Mouse (Mus musculus) cerebellum, adult 2 months (tissue): Measurements from ENCODE around the gene Pafah2. TPM values are rescaled to one million over a fixed set of nuclear protein-coding genes. Genes with fewer than 3 reads are reported as not detected.

Source experiments
- DNase-seq, 2 experiments: peaks; one replicate each; pipeline ENCODE4 v3.0.0; 2021
- H3K27ac ChIP-seq: fragments of 200-500 bp; 2 replicates; pipeline ENCODE4 v1.5.1; 2012; ENCODE audit warnings: low read length, control low read depth, inconsistent platforms; ENCODE audit not compliant: insufficient read depth
- H3K27me3 ChIP-seq: fragments of 200-500 bp; 2 replicates; pipeline ENCODE4 v1.6.1; 2012; ENCODE audit warnings: inconsistent platforms, mild to moderate bottlenecking, low read length, moderate library complexity; ENCODE audit not compliant: control insufficient read depth, insufficient read depth
- H3K4me1 ChIP-seq: fragments of 200-500 bp; 2 replicates; pipeline ENCODE4 v1.6.1; 2011; ENCODE audit warnings: low read length; ENCODE audit not compliant: control insufficient read depth, insufficient read depth
- H3K4me3 ChIP-seq: fragments of 200-500 bp; replicated peaks from 2 replicates; pipeline ENCODE3; 2011; ENCODE audit warnings: mild to moderate bottlenecking, low read depth, low read length, control low read depth; ENCODE audit not compliant: insufficient read depth
- CTCF ChIP-seq: fragments of 200-500 bp; IDR thresholded peaks from 2 replicates; pipeline ENCODE4 v1.5.1; 2011; ENCODE audit warnings: low read depth, mild to moderate bottlenecking, control low read depth, low read length, moderate library complexity, borderline replicate concordance; ENCODE audit not compliant: insufficient read depth
- POLR2A ChIP-seq: fragments of 200-500 bp; IDR thresholded peaks from 2 replicates; pipeline ENCODE4 v1.6.1; 2011; ENCODE audit warnings: low read length, control low read depth, borderline replicate concordance; ENCODE audit not compliant: insufficient read depth
- WGBS: fragments of 180-500 bp; shearing (Covaris S2); methylation state at CpG from one replicate; pipeline ENCODE4 v1.1.7; 2018; 5-methylcytosine and 5-hydroxymethylcytosine counted together
- polyA plus RNA-seq: library from polyadenylated mRNA; depleted of rRNA; stranded (reverse); fragments of >200 nt; gene quantifications from 2 replicates; pipeline ENCODE4 v1.2.3, GENCODE M21; 2012

The Pafah2 gene
- polyA plus RNA-seq, 1 experiment = 8.9 TPM

- no peak for DNase-seq
- no peaks in the 10 kb centered on the region for H3K27me3 ChIP-seq
- H3K4me3 ChIP-seq = no peak overlapping the region
- WGBS = 87% methylated on average over 7 of the region's 7 CpGs
- TF ChIP-seq POLR2A (no peak), CTCF (no peak)
- H3K27ac ChIP-seq = no peak overlapping the region
- peaks cover 7% of the 10 kb centered on the region; the same call in 1 of the 2 replicates for H3K4me1 ChIP-seq
Measured at GRCm38 (mm10) chr4:134352929-134353328, 43.2 kb upstream of the Pafah2 start.

GRCm38 (mm10) chr4:134353527-134354409 lies 42.4 kb upstream of the Pafah2 start:
- H3K4me3 ChIP-seq = no peak overlapping the region
- DNase-seq = no peak
- peaks cover 7% of the 10 kb centered on the region; the same call in 1 of the 2 replicates for H3K4me1 ChIP-seq
- WGBS = 85% methylated on average over 5 of the region's 5 CpGs
- no peaks in the 10 kb centered on the region for H3K27me3 ChIP-seq
- TF ChIP-seq CTCF = no peak
- TF ChIP-seq POLR2A = no peak
- H3K27ac ChIP-seq = no peak overlapping the region

- DNase-seq = no peak
- H3K27ac ChIP-seq = no peak overlapping the region
- no peak overlapping the region for H3K4me3 ChIP-seq
- WGBS = 21% methylated on average over 16 of the region's 16 CpGs
- peaks cover 7% of the 10 kb centered on the region; the same call in 1 of the 2 replicates for H3K4me1 ChIP-seq
- no peak for TF ChIP-seq POLR2A
- no peak for TF ChIP-seq CTCF
- H3K27me3 ChIP-seq = no peaks in the 10 kb centered on the region
Measured at GRCm38 (mm10) chr4:134355841-134356452, 40.2 kb upstream of the Pafah2 start.

- Histone ChIP-seq H3K27ac (no peak overlapping the region), H3K27me3 (no peaks in the 10 kb centered on the region), H3K4me3 (peak overlapping the region; percentile 43), H3K4me1 (peaks cover 7% of the 10 kb centered on the region; the same call in 1 of the 2 replicates)
- TF ChIP-seq POLR2A (no peak), CTCF (peak; percentile 93)
- DNase-seq = peak; percentile 70 to 81
- 13% methylated on average over 22 of the region's 22 CpGs for WGBS
Measured at GRCm38 (mm10) chr4:134356591-134357460, 39.3 kb upstream of the Pafah2 start.

- peaks cover 7% of the 10 kb centered on the region; the same call in 1 of the 2 replicates for H3K4me1 ChIP-seq
- 45% methylated on average over 17 of the region's 17 CpGs for WGBS
- no peak for DNase-seq
- H3K27ac ChIP-seq = no peak overlapping the region
- peak overlapping the region; percentile 43 for H3K4me3 ChIP-seq
- TF ChIP-seq POLR2A (no peak), CTCF (no peak)
- no peaks in the 10 kb centered on the region for H3K27me3 ChIP-seq
Measured at GRCm38 (mm10) chr4:134357461-134357771, 38.7 kb upstream of the Pafah2 start.

- no peak for TF ChIP-seq POLR2A
- no peak for TF ChIP-seq CTCF
- 92% methylated on average over 6 of the region's 6 CpGs for WGBS
- no peak for DNase-seq
Measured at GRCm38 (mm10) chr4:134359649-134360048, 36.5 kb upstream of the Pafah2 start.

GRCm38 (mm10) chr4:134361215-134361614 lies 34.9 kb upstream of the Pafah2 start:
- 70% methylated on average over 5 of the region's 5 CpGs for WGBS
- no peak for TF ChIP-seq POLR2A
- no peak for TF ChIP-seq CTCF

More at GRCm38 (mm10) chr4:134359649-134360048, 36.5 kb upstream of the Pafah2 start:
- no peak overlapping the region for H3K27ac ChIP-seq
- no peak overlapping the region for H3K4me3 ChIP-seq
- peaks cover 7% of the 10 kb centered on the region; the same call in 1 of the 2 replicates for H3K4me1 ChIP-seq
- H3K27me3 ChIP-seq = no peaks in the 10 kb centered on the region

More at GRCm38 (mm10) chr4:134361215-134361614, 34.9 kb upstream of the Pafah2 start:
- Histone ChIP-seq H3K4me3 (no peak overlapping the region), H3K27me3 (no peaks in the 10 kb centered on the region), H3K4me1 (peaks cover 7% of the 10 kb centered on the region; the same call in 1 of the 2 replicates), H3K27ac (no peak overlapping the region)
- no peak for DNase-seq
